Mouse (Mus musculus) liver, adult 2 months (tissue): ENCODE measurements around the gene Gm10024.
"Not testable (repeated sequence)": the region's sequence is repeated elsewhere in the genome, so short reads cannot be mapped to it uniquely, and the experiment has no call there.

Source experiments
- CTCF ChIP-seq: fragments of 200-500 bp; IDR thresholded peaks from 2 replicates; pipeline ENCODE4 v1.5.1; 2011; ENCODE audit warnings: low read depth, low read length, control low read depth
- POLR2A ChIP-seq: fragments of 200-500 bp; IDR thresholded peaks from 2 replicates; pipeline ENCODE4 v1.6.1; 2011; ENCODE audit warnings: low read length, control low read depth; ENCODE audit not compliant: insufficient read depth; ENCODE audit errors: extremely low read depth

- not testable (repeated sequence) for TF ChIP-seq CTCF, POLR2A
These were observed 9.0 kb downstream of the Gm10024 start, which contains the start of gene Krtap12-1 for GRCm38 (mm10) chr10:77720299-77720698.
